Mouse (Mus musculus): ENCODE data around the gene Wdr92. TPM values are rescaled to one million over a fixed set of nuclear protein-coding genes. Genes with fewer than 3 reads are reported as not detected.

Wdr92 gene
- 21.0 TPM for polyA plus RNA-seq (2014; fragmentation: Illumina TruSeq; extraction: RNeasy Lipid Tissue Mini Kit (QIAGEN cat#74804); ENCODE audit: low read depth, low replicate concordance)

GRCm38 (mm10) chr11:17181807-17182206 lies at the start of gene Wdr92:
TSS of gene Wdr92 (plus strand) at chr11:17182107.

GRCm38 (mm10) chr11:17158858-17159737 lies 22.8 kb upstream of the Wdr92 start, which contains the start of gene Ppp3r1:
TSS of gene Ppp3r1 (plus strand) at chr11:17159263.

GRCm38 (mm10) chr11:17211258-17212140 lies 29.6 kb downstream of the Wdr92 start, which contains the start of gene Pno1:
TSS of gene Pno1 (minus strand) at chr11:17211568.

GRCm38 (mm10) chr11:17257443-17257842 lies 75.5 kb downstream of the Wdr92 start, which contains the start of gene C1d:
TSS of gene C1d (plus strand) at chr11:17257579.

Other genes with a start within 250 kb of the Wdr92 start
- gene Fbxo48, start 230.7 kb upstream of the Wdr92 start, polyA plus RNA-seq (2014; fragmentation: Illumina TruSeq; extraction: RNeasy Lipid Tissue Mini Kit (QIAGEN cat#74804); ENCODE audit: low read depth, low replicate concordance), result 0.76 TPM
- gene Cnrip1, start 130.5 kb upstream of the Wdr92 start, polyA plus RNA-seq (2014; fragmentation: Illumina TruSeq; extraction: RNeasy Lipid Tissue Mini Kit (QIAGEN cat#74804); ENCODE audit: low read depth, low replicate concordance), result 25.7 TPM
- gene Plek, start 129.7 kb upstream of the Wdr92 start, polyA plus RNA-seq (2014; fragmentation: Illumina TruSeq; extraction: RNeasy Lipid Tissue Mini Kit (QIAGEN cat#74804); ENCODE audit: low read depth, low replicate concordance), result 19.7 TPM
- 485 TPM for gene Ppp3r1, start 22.8 kb upstream of the Wdr92 start, polyA plus RNA-seq (2014; fragmentation: Illumina TruSeq; extraction: RNeasy Lipid Tissue Mini Kit (QIAGEN cat#74804); ENCODE audit: low read depth, low replicate concordance)
- 144 TPM for gene Pno1, start 29.5 kb downstream of the Wdr92 start, polyA plus RNA-seq (2014; fragmentation: Illumina TruSeq; extraction: RNeasy Lipid Tissue Mini Kit (QIAGEN cat#74804); ENCODE audit: low read depth, low replicate concordance)
- gene C1d, start 75.5 kb downstream of the Wdr92 start, polyA plus RNA-seq (2014; fragmentation: Illumina TruSeq; extraction: RNeasy Lipid Tissue Mini Kit (QIAGEN cat#74804); ENCODE audit: low read depth, low replicate concordance), result 136 TPM